Mouse (Mus musculus) T-cell, adult 2 months (primary cell): ENCODE measurements around the gene Dda1.

Source experiments
- DNase-seq: peaks from one replicate; pipeline ENCODE4 v3.0.0; 2022; ENCODE audit warnings: low spot score

Gene Dda1

GRCm38 (mm10) chr8:71495811-71496210 lies 26.8 kb downstream of the Dda1 start:
- no peak for DNase-seq

- DNase-seq, result no peak
Measured at GRCm38 (mm10) chr8:71496481-71496880, 27.5 kb downstream of the Dda1 start.

- DNase-seq, result no peak
Measured at GRCm38 (mm10) chr8:71497077-71497645, 28.2 kb downstream of the Dda1 start.

GRCm38 (mm10) chr8:71497881-71498501 lies 29.0 kb downstream of the Dda1 start:
- DNase-seq, result no peak

- DNase-seq, result no peak
Measured at GRCm38 (mm10) chr8:71498816-71499690, 30.1 kb downstream of the Dda1 start.

- DNase-seq, result no peak
Measured at GRCm38 (mm10) chr8:71504349-71504748, 35.4 kb downstream of the Dda1 start.

- no peak for DNase-seq
Measured at GRCm38 (mm10) chr8:71505326-71505725, 36.3 kb downstream of the Dda1 start.

- no peak for DNase-seq
Measured at GRCm38 (mm10) chr8:71505979-71506378, 37.0 kb downstream of the Dda1 start.

- no peak for DNase-seq
Measured at GRCm38 (mm10) chr8:71507589-71508104, 38.6 kb downstream of the Dda1 start.

GRCm38 (mm10) chr8:71509316-71509715 lies 40.3 kb downstream of the Dda1 start:
- DNase-seq, result no peak

GRCm38 (mm10) chr8:71511644-71512043 lies 42.6 kb downstream of the Dda1 start, which contains the start of gene Plvap:
Gene Plvap (minus strand): TSS chr8:71511752.
- no peak for DNase-seq

- no peak for DNase-seq
Measured at GRCm38 (mm10) chr8:71513018-71513754, 44.2 kb downstream of the Dda1 start.

- DNase-seq, result no peak
Measured at GRCm38 (mm10) chr8:71515043-71515442, 46.0 kb downstream of the Dda1 start.

- no peak for DNase-seq
Measured at GRCm38 (mm10) chr8:71516786-71517185, 47.8 kb downstream of the Dda1 start.

GRCm38 (mm10) chr8:71519037-71519825 lies 50.2 kb downstream of the Dda1 start:
- peak; percentile 47 for DNase-seq

- DNase-seq, result peak; percentile 92
Measured at GRCm38 (mm10) chr8:71521634-71522033, 52.6 kb downstream of the Dda1 start.

- no peak for DNase-seq
Measured at GRCm38 (mm10) chr8:71525226-71526050, 56.4 kb downstream of the Dda1 start, which contains the start of gene Ccdc194. Gene Ccdc194 (minus strand): TSS chr8:71525711.
